Mouse (Mus musculus) cerebellum, adult 9-10 months (tissue): ENCODE measurements at regions not wholly inside any gene's neighbourhood (a gene's known extent, or its start where the extent isn't known, plus 50 kb on each side); places are given as distances from the start of the nearest gene placed in this dataset.
"Not testable (repeated sequence)": the region's sequence is repeated elsewhere in the genome, so short reads cannot be mapped to it uniquely, and the experiment has no call there.

Source experiments
- DNase-seq: peaks from one replicate; pipeline ENCODE4 v3.0.0; 2022

DNA sequence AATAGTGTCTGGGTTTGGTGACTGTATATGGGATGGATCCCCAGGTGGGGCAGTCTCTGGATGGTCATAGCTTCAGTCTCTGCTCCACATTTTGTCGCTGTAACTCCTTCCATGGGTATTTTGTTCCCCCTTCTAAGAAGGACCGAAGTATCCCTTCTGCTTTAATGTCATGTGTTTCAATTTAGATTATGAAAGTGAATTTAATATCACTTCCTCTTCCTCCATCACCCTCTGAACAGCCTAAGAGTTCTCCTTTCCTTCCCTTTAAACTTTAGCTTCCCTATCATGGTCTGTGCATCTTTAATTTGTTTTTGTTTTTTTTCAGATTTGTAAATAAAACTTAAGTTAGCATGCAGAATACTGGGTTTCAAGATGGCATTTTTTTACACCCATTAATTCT lies 211.0 kb upstream of the Phyhipl start:
- DNase-seq: no peak

DNA sequence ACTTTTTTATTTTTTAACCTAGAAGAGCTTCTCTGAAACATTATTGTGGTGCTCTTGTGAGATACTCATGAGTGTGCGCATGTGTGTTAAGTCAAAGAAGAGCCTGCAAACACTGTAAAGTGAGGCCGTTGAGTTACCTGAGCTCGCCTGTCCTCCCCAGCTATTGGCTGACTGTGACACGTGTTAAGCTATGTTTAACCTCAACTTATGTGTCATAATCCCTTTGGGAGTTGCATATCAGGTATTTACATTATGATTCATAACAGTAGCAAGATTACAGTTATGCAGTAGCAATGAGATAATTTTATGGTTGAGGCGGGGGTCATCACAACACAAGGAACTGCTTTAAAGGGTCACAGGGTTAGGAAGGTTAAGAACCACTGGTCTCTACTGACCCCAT lies 208.9 kb upstream of the Phyhipl start:
- no peak for DNase-seq

GRCm38 (mm10) chr10:70862022-70862335 lies 206.2 kb upstream of the Phyhipl start:
- DNase-seq: no peak

GRCm38 (mm10) chr10:70861131-70862021 lies 205.6 kb upstream of the Phyhipl start:
- no peak for DNase-seq

GRCm38 (mm10) chr10:70857155-70857820 lies 201.5 kb upstream of the Phyhipl start:
- no peak for DNase-seq

DNA sequence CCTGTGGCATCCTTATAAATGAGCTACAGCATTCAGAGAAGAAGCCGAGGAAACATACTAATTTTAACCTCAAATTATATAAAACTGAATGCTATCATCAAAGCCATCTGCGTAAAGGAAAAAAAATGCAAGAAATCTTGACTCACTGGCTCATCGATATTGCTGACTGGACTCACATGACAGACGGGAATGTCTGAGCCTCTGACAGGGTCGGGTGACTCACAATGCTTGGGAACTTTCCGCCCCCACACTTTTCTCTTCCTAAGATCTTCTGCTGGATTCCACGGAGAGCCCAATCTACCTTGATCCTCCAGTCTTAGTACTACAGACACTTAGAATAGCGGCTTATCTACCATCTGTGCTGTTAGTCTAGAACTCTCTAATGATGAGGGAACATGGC lies 200.2 kb upstream of the Phyhipl start:
- no peak for DNase-seq

GRCm38 (mm10) chr10:70853614-70854013 lies 197.8 kb upstream of the Phyhipl start:
- DNase-seq: no peak

DNA sequence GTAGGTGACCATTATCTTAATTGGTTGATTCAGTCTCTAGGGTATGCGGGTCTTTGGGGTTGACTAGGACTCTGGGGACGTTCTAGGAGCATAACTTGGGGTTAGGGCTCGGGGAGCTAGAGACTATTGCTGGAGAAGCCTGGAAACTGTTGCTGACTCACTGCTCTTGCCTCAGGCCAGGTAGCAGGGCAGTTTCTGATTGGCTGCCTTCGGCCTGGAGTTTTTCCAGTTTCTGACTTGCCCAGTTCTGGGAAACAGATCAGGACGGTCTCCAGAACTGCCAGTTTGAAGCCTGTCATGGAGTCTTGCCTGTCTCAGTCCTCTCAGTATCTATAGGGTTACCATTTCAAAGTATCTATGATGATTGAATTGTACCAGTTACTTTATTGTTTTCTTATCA lies 192.4 kb upstream of the Phyhipl start:
- no peak for DNase-seq

GRCm38 (mm10) chr10:70847341-70847882 lies 191.6 kb upstream of the Phyhipl start:
- no peak for DNase-seq

DNA sequence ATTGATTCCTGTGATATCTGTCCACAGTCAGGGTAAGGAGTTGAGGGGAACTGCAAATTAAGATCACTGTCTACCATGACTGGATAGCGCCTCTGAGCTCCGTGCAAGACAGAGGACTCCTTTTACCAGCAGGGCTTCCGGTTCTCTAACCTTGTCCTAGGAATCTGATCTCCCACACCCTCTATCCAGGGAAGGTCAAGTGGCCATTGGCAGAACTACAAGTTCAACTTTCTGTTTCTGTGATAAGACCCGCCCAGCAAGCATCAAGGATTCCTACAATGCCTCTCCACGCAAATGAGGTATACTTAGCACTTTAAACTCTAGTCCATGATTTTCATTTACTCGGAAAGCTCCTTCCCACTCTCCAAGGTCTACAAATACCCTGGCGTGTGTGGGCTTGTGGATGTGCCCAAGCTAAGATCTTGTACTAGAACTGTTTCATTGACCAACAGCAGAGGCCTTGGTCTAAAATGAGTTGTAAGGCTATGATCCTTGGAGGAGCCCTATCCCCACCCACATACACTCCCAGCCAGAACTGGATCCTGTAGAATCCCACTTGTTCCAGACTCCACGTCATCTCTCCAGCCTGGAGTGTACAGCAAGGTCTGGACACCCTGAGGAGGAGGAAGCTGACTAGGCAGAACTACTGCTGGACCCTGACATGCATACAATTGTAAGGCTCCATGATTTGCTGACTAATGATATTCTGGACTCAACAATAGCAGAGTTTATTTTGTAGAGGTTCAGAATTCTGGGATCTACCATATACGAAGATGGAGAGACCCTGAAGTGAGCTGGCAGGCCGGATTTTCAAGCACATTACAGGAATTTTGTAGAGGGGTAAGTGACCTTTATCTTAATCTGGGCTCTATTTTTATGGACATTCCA lies 190.8 kb upstream of the Phyhipl start:
- no peak for DNase-seq

DNA sequence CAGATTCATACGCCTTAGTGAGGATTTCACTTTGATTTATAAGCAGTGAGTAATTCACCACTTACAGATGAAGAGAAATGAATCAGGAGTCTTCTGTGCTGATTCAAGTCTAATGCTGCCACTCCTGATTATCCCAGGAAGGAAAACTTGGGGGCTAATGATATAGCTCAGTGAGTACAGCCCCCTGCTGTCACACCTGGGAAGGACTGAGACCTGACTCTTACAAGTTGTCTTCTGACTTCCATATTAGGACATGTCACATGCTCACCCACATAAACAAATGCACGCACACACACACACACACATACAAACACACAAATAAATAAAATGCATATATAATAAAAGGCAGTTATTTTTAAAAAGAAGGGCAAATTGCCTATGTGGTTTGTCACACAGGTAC lies 188.1 kb upstream of the Phyhipl start:
- no peak for DNase-seq

DNA sequence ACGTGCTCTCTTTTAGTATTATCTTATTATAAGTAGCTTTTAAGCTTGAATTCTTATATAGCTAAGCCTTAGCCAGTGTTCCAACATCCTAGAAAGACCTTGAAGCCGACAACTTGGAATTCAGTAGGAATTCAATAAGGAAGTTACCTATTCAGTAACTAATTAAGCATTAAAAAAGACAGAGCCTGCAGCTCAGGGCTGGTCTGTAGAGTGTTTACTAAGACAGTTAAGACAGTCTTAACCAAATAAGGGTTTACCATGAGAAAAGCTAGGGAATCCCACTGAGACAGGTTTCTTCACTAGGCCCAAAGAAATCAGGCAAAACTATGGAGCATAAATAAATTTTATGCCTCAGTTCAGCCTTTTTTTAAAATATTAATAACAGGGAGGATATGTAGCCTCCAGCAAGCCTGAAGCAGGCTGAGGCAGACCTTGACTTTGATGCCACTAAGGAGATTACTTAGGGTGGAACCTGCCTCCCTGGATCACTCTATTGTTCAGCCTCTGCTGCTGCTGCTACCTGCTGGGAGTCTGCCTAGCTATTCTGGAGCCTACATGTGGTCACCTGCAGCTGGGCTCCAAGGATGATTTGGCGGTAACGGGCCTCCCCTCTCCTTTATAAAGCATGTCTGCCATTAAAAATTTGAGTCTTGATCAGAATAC lies 186.5 kb upstream of the Phyhipl start:
- DNase-seq: no peak

DNA sequence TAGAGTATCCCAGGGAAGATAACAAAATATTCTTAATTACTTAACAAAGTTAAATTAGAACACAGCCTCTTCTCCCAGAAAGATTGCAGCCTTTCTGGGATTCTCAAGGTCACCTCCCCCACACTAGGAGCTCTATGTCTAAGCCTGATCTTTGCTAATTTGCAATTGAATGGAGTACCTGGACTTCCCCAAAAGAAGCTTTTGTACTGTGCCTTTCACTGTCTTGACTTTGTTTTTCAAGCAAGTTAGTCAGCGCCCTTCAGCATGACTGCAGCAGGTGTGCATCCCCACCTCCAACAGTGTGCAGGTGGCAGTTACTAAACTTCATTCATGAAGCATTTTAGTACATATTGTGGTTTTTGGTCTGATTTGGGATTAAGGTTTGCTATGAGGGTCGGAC lies 185.4 kb upstream of the Phyhipl start:
- DNase-seq: not testable (repeated sequence)

- DNase-seq: no peak
Observed at GRCm38 (mm10) chr10:70838147-70838546, 182.4 kb upstream of the Phyhipl start.

- no peak for DNase-seq
Observed at GRCm38 (mm10) chr10:70837326-70837725, 181.6 kb upstream of the Phyhipl start.

GRCm38 (mm10) chr10:70832616-70833015 lies 176.9 kb upstream of the Phyhipl start:
- DNase-seq: no peak

GRCm38 (mm10) chr10:70828217-70828616 lies 172.5 kb upstream of the Phyhipl start:
- no peak for DNase-seq

DNA sequence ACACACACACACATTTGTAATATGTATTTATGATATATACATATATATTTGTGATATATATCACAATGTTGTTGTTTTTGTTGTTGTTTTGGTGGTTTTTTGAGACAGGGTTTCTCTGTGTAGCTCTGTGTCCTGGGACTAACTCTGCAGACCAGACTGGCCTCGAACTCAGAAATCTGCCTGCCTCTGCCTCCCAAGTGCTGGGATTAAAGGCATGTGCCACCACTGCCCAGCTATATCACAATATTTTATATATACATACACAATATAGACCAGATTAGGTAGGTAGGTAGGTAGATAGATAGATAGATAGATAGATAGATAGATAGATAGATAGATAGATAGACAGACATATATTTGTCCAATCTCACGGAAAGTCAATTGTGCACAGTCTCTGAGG lies 171.8 kb upstream of the Phyhipl start:
- not testable (repeated sequence) for DNase-seq

DNA sequence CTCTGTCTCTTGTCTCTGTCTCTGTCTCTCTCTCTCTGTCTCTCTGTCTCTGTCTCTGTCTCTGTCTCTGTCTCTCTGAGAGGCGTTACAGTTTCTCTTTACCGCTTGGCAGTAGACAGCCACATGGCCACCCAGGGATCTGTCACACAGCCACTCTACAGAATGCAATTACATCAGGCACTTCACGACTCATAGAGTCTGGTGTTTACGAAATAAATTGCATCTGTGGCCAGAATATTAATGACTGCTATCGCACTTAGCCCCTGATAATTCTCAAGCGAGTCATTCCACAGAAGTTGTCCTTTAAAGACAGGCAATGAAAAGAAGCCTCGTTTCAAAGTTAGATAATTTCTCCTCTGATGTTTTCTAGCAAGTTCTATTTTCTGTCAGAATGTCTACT lies 170.9 kb upstream of the Phyhipl start:
- no peak for DNase-seq

DNA sequence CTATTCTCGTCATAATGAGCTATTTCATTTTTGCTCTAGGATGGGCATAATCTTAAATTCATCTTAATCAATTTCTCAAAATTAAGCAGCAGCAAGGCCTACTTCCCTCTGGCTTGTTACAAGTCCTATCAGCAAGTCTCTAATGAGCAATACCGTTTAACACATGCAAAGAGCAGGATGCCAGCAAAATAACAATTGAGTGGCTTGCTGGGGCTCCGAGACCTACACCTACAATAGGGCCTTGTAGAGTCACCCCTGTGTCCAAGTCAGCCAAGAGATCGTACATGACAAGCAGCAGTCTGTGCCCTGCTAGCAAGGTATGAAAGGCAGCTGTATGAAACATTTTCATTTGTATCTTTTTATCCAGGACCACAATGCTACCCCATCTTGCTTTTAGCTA lies 169.7 kb upstream of the Phyhipl start:
- no peak for DNase-seq

GRCm38 (mm10) chr10:70824461-70824860 lies 168.7 kb upstream of the Phyhipl start:
- DNase-seq: no peak

DNA sequence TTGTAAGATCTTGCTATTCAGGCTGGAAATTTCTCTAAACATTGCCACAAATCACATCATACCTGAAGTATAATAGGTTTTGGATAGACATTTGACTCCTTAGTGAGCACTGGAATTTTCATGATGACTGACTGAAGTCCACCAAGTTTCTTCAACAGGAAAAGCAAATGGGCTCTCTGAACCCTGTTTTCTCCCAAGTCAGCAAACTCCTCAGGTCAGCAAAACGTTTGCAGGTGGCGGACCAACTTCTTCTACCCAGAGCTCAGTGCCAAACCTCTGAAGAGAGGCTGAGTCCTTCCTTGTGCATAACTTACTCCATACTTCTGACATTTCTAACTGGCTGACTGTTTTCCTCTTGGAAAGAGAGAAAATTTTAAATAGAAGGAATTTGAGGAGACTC lies 164.2 kb upstream of the Phyhipl start:
- no peak for DNase-seq
